Mouse (Mus musculus) ES-E14 (cell line): ENCODE results near the gene Cenpa.

Source experiments
- MAFK ChIP-seq: IDR thresholded peaks from 2 replicates; pipeline ENCODE4 v1.6.1; 2014; ENCODE audit warnings: mild to moderate bottlenecking, low read depth, low read length, inconsistent platforms; ENCODE audit not compliant: insufficient read depth
- ZNF384 ChIP-seq: IDR thresholded peaks from 2 replicates; pipeline ENCODE4 v1.6.1; 2012; ENCODE audit warnings: low read depth, low read length, inconsistent platforms

DNA sequence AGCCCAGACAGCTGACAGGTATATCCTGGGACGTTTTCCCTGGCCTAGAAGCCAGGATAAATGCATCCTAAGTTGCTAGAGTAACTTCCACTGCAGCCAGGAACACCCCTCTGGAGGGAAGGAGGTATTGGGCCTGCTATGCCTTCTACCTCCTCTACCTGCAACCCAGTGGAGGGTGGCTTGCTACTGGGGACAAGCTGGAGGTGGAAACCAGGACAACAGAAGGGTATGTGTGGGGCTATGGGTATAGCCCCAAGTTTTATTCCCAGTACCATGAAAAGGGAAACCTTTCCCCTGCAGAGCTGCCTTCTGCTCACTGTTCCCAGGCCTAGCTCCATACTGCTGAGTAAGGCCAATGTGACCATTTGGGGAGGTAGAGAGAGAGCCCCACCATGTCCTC, 42.3 kb upstream of the Cenpa start:
- TF ChIP-seq ZNF384: no peak
- no peak for TF ChIP-seq MAFK
